Mouse (Mus musculus): ENCODE data around the gene Lce3d.

- TF ChIP-seq POLR2A (IDR thresholded peaks at IDR 0.05; ENCODE audit: borderline replicate concordance, extremely low read depth, insufficient read depth, insufficient read length, poor library complexity, severe bottlenecking): no peak
- TF ChIP-seq CTCF (IDR thresholded peaks at IDR 0.05; ENCODE audit: borderline replicate concordance, extremely low read depth, insufficient read depth, insufficient read length): no peak
These were observed at the start of gene Lce3d for GRCm38 (mm10) chr3:92957090-92957489.
